Mouse (Mus musculus) forebrain, embryonic 16.5 days (tissue): ENCODE measurements around the gene Zrsr1. TPM values are rescaled to one million over a fixed set of nuclear protein-coding genes. Genes with fewer than 3 reads are reported as not detected.
A peak's percentile ranks its signal among the peaks of the same experiment; 100 is the strongest.

Experiments
- ATAC-seq: fragments of 200-750 bp; cut with Nextera tagmentation; 2 replicates; pipeline ENCODE4 v1.8.0; 2017; ENCODE audit warnings: mild to moderate bottlenecking, moderate library complexity
- H3K27ac ChIP-seq: fragments of 300-500 bp; sonication (generic); 2 replicates; pipeline ENCODE4 v1.5.1; 2014; ENCODE audit warnings: low read length, control low read depth
- H3K27me3 ChIP-seq: fragments of 300-500 bp; sonication (generic); replicated peaks from 2 replicates; pipeline ENCODE4 v1.6.1; 2014; ENCODE audit warnings: low read length; ENCODE audit not compliant: control insufficient read depth, insufficient read depth
- H3K36me3 ChIP-seq: fragments of 300-500 bp; sonication (generic); 2 replicates; pipeline ENCODE4 v1.6.1; 2014; ENCODE audit not compliant: control insufficient read depth, insufficient read depth
- H3K4me1 ChIP-seq: fragments of 300-500 bp; sonication (generic); replicated peaks from 2 replicates; pipeline ENCODE4 v1.6.1; 2014; ENCODE audit warnings: low read length; ENCODE audit not compliant: control insufficient read depth, insufficient read depth
- H3K4me2 ChIP-seq: fragments of 300-500 bp; sonication (generic); 2 replicates; pipeline ENCODE4 v1.6.1; 2014; ENCODE audit warnings: mild to moderate bottlenecking, low read length, control low read depth
- H3K4me3 ChIP-seq: fragments of 300-500 bp; sonication (generic); replicated peaks from 2 replicates; pipeline ENCODE4 v1.5.1; 2014; ENCODE audit warnings: mild to moderate bottlenecking, low read length, control low read depth
- H3K9ac ChIP-seq: fragments of 300-500 bp; sonication (generic); replicated peaks from 2 replicates; pipeline ENCODE4 v1.6.1; 2014; ENCODE audit warnings: low read depth, low read length, control low read depth
- H3K9me3 ChIP-seq: fragments of 300-500 bp; sonication (generic); 2 replicates; pipeline ENCODE4 v1.6.1; 2016; ENCODE audit warnings: low read length; ENCODE audit not compliant: control insufficient read depth
- WGBS: fragments of 180-500 bp; shearing (Covaris S2); extraction: QIAGEN DNeasy Blood & Tissue Kit; methylation state at CpG from one replicate; pipeline ENCODE4 v1.1.7; 2014; 5-methylcytosine and 5-hydroxymethylcytosine counted together
- polyA plus RNA-seq: library from polyadenylated mRNA; unstranded; fragments of >200 nt; fragmentation: Nextera tagmentation; extraction: Ambion mirVana; gene quantifications from 2 replicates; pipeline ENCODE4 v1.2.1, GENCODE M21; 2015

The Zrsr1 gene
- polyA plus RNA-seq, 1 experiment from 2014 or later: 6.6 TPM

DNA sequence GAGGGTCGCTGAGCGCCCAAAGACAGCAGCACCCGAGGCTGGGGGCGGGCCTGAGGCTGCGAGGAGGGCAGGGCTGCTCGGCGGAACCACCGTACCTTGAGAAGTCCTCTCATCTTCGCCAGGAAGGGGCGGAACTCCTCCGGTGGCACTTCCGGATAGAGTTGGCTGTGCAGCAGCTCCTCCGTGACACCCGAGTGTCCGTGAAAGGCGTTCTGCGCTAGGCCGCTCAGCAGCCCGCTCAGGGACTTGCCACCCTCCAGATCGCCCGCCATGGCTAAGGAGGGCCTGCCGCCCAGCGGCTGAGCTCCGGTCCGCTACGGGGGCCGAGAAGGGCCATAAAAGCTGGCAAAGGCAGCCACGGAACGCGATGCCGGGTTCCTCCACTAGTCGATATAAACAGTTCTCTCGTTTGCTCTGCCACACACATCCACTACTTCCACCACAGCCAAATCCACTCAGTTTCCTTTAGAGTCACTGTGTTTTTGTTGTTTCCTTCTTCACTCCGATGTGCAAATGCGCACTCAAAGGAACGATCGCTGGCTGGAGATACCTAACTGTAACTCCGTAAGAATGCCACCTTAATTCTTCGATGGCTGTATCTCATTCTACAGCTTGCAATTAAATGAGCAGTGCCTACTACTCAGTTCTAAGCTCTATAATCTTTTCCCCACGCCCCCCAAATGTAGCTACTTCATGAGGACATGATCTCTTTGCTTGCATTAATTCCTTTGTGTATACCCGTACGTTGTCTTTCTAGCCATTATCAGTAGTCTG is 10.4 kb downstream of the Zrsr1 start, which contains the start of the genes Gm28048 and Commd1:
Gm28048 (minus strand) TSS at position 107 of the 774 bp plus-strand sequence.
Commd1 (minus strand) TSS at position 399 of the 774 bp plus-strand sequence.
- Histone ChIP-seq H3K9ac (peak within 1 kb of the TSS; percentile 78), H3K4me3 (peak within 1 kb of the TSS; percentile 74), H3K4me2 (peak within 1 kb of the TSS; percentile 60), H3K27me3 (no peaks in the 10 kb centered on the region), H3K4me1 (peaks cover 9% of the 10 kb centered on the region), H3K9me3 (no peaks in the 10 kb centered on the region), H3K36me3 (no peaks in the 10 kb centered on the region), H3K27ac (peak within 1 kb of the TSS; percentile 98)
- peak; percentile 94 for ATAC-seq
- 1% methylated on average over 42 of the region's 42 CpGs for WGBS

DNA sequence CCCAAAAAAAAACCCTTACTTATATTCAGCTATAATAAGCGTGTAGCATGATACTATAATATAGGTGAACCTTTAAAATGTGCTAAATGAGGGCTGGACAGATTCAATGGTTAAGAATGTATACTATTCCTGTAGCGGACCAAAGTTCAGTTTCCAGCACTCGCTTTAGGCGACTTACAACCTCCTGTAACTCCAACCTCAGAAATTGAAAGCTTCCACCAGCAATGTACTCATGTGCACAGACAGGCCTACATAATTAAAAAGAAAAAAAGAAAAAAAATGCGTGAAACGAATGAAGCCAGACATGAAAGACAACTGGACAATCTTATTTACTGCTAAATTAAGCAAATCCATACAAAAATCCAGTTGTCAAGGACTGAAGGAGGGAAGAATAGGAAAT is 11.0 kb downstream of the Zrsr1 start:
- no peak overlapping the region for H3K4me3 ChIP-seq
- H3K4me2 ChIP-seq: no peak overlapping the region
- 65% methylated on average over 6 of the region's 6 CpGs for WGBS
- no peaks in the 10 kb centered on the region for H3K27me3 ChIP-seq
- ATAC-seq: no peak
- H3K9me3 ChIP-seq: no peaks in the 10 kb centered on the region
- H3K4me1 ChIP-seq: peaks cover 9% of the 10 kb centered on the region
- no peak overlapping the region for H3K9ac ChIP-seq
- no peak overlapping the region for H3K27ac ChIP-seq
- no peaks in the 10 kb centered on the region for H3K36me3 ChIP-seq

GRCm38 (mm10) chr11:22985510-22985909 is 13.7 kb downstream of the Zrsr1 start:
- no peak overlapping the region for H3K4me2 ChIP-seq
- H3K36me3 ChIP-seq: no peaks in the 10 kb centered on the region
- H3K27ac ChIP-seq: no peak overlapping the region
- H3K9ac ChIP-seq: no peak overlapping the region
- H3K27me3 ChIP-seq: no peaks in the 10 kb centered on the region
- no peak for ATAC-seq
- H3K4me1 ChIP-seq: peaks cover 12% of the 10 kb centered on the region
- 82% methylated on average over 3 of the region's 3 CpGs for WGBS
- H3K9me3 ChIP-seq: no peaks in the 10 kb centered on the region
- H3K4me3 ChIP-seq: no peak overlapping the region

- H3K9me3 ChIP-seq: no peaks in the 10 kb centered on the region
- no peak overlapping the region for H3K27ac ChIP-seq
- ATAC-seq: no peak
- H3K36me3 ChIP-seq: no peaks in the 10 kb centered on the region
- no peaks in the 10 kb centered on the region for H3K27me3 ChIP-seq
- no peak overlapping the region for H3K9ac ChIP-seq
- WGBS: 53% methylated on average over 2 of the region's 2 CpGs
- H3K4me1 ChIP-seq: peaks cover 14% of the 10 kb centered on the region
- no peak overlapping the region for H3K4me3 ChIP-seq
- H3K4me2 ChIP-seq: no peak overlapping the region
Observed at GRCm38 (mm10) chr11:22987357-22987756, 15.6 kb downstream of the Zrsr1 start.

GRCm38 (mm10) chr11:22989786-22990185 is 18.0 kb downstream of the Zrsr1 start:
- Histone ChIP-seq H3K4me3 (peak overlapping the region; percentile 74), H3K9ac (peak overlapping the region; percentile 84), H3K36me3 (peaks cover 6% of the 10 kb centered on the region; the same call in 1 of the 2 replicates), H3K4me1 (peaks cover 14% of the 10 kb centered on the region), H3K27ac (peak overlapping the region; percentile 90), H3K4me2 (peak overlapping the region; percentile 50), H3K27me3 (no peaks in the 10 kb centered on the region), H3K9me3 (no peaks in the 10 kb centered on the region)
- 52% methylated on average over 1 of the region's 1 CpGs for WGBS
- peak; percentile 3; the same call in 1 of the 2 replicates for ATAC-seq

- no peaks in the 10 kb centered on the region for H3K9me3 ChIP-seq
- H3K4me3 ChIP-seq: peak within 1 kb of the TSS; percentile 74
- peak within 1 kb of the TSS; percentile 80 for H3K4me2 ChIP-seq
- WGBS: under 1% methylated on average over 66 of the region's 66 CpGs
- peak within 1 kb of the TSS; percentile 84 for H3K9ac ChIP-seq
- H3K36me3 ChIP-seq: peaks cover 9% of the 10 kb centered on the region; the same call in 1 of the 2 replicates
- H3K27ac ChIP-seq: peak within 1 kb of the TSS; percentile 90
- H3K4me1 ChIP-seq: peaks cover 14% of the 10 kb centered on the region
- no peaks in the 10 kb centered on the region for H3K27me3 ChIP-seq
- peak; percentile 98 for ATAC-seq
Observed at GRCm38 (mm10) chr11:22990393-22991126, 18.8 kb downstream of the Zrsr1 start, which contains the start of gene Cct4. Gene Cct4 (plus strand): TSS chr11:22990519.

DNA sequence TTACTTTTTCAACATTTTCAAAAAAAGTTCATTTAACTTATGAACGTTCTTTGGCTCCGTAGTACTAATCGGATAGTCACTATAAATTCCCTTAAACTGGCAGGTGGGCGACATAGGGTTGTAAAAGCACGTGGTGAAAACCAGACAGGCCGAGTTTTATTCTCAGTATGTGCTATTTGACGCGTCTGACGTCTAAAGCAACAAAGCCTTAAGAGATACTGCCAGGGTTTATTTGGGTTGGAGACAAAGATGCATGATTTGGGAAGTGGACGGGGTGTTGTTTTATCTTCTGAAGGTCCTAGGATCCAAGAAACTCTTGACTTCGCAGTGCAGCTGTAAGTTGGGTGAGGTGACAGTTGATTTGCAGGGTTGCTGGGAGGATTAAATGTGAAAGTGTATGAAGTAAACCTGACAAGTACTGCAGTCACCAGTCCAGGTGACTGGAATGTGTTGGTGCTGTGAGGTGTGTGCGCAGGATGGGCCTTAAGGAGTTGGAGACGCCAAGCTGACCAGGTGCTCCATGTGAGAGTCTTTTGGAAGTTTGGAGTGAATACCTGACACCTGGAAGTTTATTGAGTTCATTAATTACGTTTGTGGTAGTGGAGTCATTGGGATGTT is 19.5 kb downstream of the Zrsr1 start:
- H3K4me1 ChIP-seq: peaks cover 14% of the 10 kb centered on the region
- WGBS: 9% methylated on average over 14 of the region's 14 CpGs
- no peaks in the 10 kb centered on the region for H3K27me3 ChIP-seq
- no peak for ATAC-seq
- H3K4me3 ChIP-seq: peak overlapping the region; percentile 74
- H3K9me3 ChIP-seq: no peaks in the 10 kb centered on the region
- peaks cover 14% of the 10 kb centered on the region for H3K36me3 ChIP-seq
- peak overlapping the region; percentile 80 for H3K4me2 ChIP-seq
- H3K27ac ChIP-seq: no peak overlapping the region
- H3K9ac ChIP-seq: peak overlapping the region; percentile 50

- Histone ChIP-seq H3K36me3 (peaks cover 31% of the 10 kb centered on the region), H3K4me1 (peaks cover 14% of the 10 kb centered on the region), H3K9me3 (no peaks in the 10 kb centered on the region), H3K27me3 (no peaks in the 10 kb centered on the region), H3K4me3 (no peak overlapping the region), H3K27ac (no peak overlapping the region), H3K9ac (no peak overlapping the region), H3K4me2 (no peak overlapping the region)
- ATAC-seq: no peak
- WGBS: 84% methylated on average over 2 of the region's 2 CpGs
Observed at GRCm38 (mm10) chr11:22994271-22994670, 22.5 kb downstream of the Zrsr1 start.

GRCm38 (mm10) chr11:22995461-22995860 is 23.7 kb downstream of the Zrsr1 start:
- no peak overlapping the region for H3K4me2 ChIP-seq
- H3K27ac ChIP-seq: no peak overlapping the region
- peaks cover 41% of the 10 kb centered on the region for H3K36me3 ChIP-seq
- H3K4me1 ChIP-seq: peaks cover 11% of the 10 kb centered on the region
- H3K9ac ChIP-seq: no peak overlapping the region
- no peak for ATAC-seq
- no peaks in the 10 kb centered on the region for H3K27me3 ChIP-seq
- WGBS: 91% methylated on average over 4 of the region's 4 CpGs
- H3K4me3 ChIP-seq: no peak overlapping the region
- no peaks in the 10 kb centered on the region for H3K9me3 ChIP-seq
